Mouse (Mus musculus): ENCODE measurements around the gene Anapc15. TPM values are rescaled to one million over a fixed set of nuclear protein-coding genes. Genes with fewer than 3 reads are reported as not detected.

The Anapc15 gene
- polyA plus RNA-seq, 1 experiment from 2014 or later = 76.3 TPM

DNA sequence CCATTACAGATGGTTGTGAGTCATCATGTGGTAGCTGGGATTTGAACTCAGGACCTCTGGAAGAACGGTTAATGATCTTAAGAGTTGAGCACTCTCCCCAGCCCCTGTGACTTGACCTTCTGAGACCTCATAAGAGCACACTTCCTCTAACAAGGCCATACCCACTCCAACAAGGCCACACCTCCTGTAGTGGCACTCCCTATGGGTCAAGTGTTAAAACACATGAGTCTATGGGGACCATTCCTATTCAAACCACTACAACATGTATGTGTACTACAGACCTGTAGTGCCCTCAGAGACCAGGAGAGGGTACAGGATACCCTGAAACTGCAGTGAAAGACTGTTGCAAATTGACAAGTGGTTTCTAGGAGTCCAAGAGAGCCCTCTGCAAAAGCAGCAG, 15.6 kb upstream of the Anapc15 start:
- Histone ChIP-seq H3K4me1 (ENCODE audit: insufficient read depth, low read length) (no peaks in the 10 kb centered on the region), H3K27me3 (ENCODE audit: insufficient read depth, low read length) (no peaks in the 10 kb centered on the region), H3K27ac (ENCODE audit: low read length) (no peak overlapping the region), H3K9me3 (ENCODE audit: low read length) (no peaks in the 10 kb centered on the region), H3K36me3 (ENCODE audit: insufficient read depth, low read length) (no peaks in the 10 kb centered on the region), H3K4me2 (replicated peaks; ENCODE audit: low read depth, low read length) (no peak overlapping the region), H3K4me3 (ENCODE audit: low read length) (no peak overlapping the region), H3K9ac (replicated peaks; ENCODE audit: low read length) (no peak overlapping the region)
- no peak for ATAC-seq (ENCODE audit: low FRiP score, low TSS enrichment)
- 88% methylated on average over 1 of the region's 1 CpGs for WGBS

GRCm38 (mm10) chr7:101851689-101852088, 11.8 kb upstream of the Anapc15 start:
- ATAC-seq (ENCODE audit: low FRiP score, low TSS enrichment) = no peak
- Histone ChIP-seq H3K27ac (ENCODE audit: low read length) (no peak overlapping the region), H3K4me3 (ENCODE audit: low read length) (no peak overlapping the region), H3K4me2 (replicated peaks; ENCODE audit: low read depth, low read length) (no peak overlapping the region), H3K36me3 (ENCODE audit: insufficient read depth, low read length) (no peaks in the 10 kb centered on the region), H3K4me1 (ENCODE audit: insufficient read depth, low read length) (no peaks in the 10 kb centered on the region), H3K9ac (replicated peaks; ENCODE audit: low read length) (no peak overlapping the region), H3K27me3 (ENCODE audit: insufficient read depth, low read length) (no peaks in the 10 kb centered on the region), H3K9me3 (ENCODE audit: low read length) (no peaks in the 10 kb centered on the region)
- 70% methylated on average over 6 of the region's 6 CpGs for WGBS

DNA sequence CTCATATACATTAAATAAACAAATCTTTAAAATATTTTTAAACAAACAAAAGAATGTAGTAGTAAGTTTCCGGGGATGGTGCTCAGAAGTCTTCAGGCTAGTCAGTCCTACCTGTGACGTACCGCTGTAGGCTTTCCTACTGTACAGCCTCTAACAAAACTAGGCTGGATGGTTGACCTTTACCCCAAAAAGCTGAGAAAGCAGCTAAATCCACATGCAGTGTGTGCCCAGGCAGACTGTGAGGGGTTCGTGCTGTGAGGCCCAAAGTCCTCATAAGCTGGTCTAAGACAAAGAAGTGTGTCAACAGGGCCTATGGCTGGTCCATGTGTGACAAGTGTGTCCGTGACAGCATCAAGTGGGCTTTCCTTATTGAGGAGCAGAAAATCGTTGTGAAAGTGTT, 10.7 kb upstream of the Anapc15 start:
- H3K36me3 ChIP-seq (ENCODE audit: insufficient read depth, low read length) = no peaks in the 10 kb centered on the region
- no peak overlapping the region for H3K27ac ChIP-seq (ENCODE audit: low read length)
- no peak overlapping the region for H3K4me2 ChIP-seq (replicated peaks; ENCODE audit: low read depth, low read length)
- no peak for ATAC-seq (ENCODE audit: low FRiP score, low TSS enrichment)
- H3K9me3 ChIP-seq (ENCODE audit: low read length) = no peaks in the 10 kb centered on the region
- WGBS = 87% methylated on average over 6 of the region's 6 CpGs
- no peaks in the 10 kb centered on the region for H3K27me3 ChIP-seq (ENCODE audit: insufficient read depth, low read length)
- no peak overlapping the region for H3K4me3 ChIP-seq (ENCODE audit: low read length)
- H3K4me1 ChIP-seq (ENCODE audit: insufficient read depth, low read length) = no peaks in the 10 kb centered on the region
- no peak overlapping the region for H3K9ac ChIP-seq (replicated peaks; ENCODE audit: low read length)

GRCm38 (mm10) chr7:101853816-101854215, 9.7 kb upstream of the Anapc15 start:
- no peak overlapping the region for H3K4me2 ChIP-seq (replicated peaks; ENCODE audit: low read depth, low read length)
- no peak overlapping the region for H3K4me3 ChIP-seq (ENCODE audit: low read length)
- H3K27me3 ChIP-seq (ENCODE audit: insufficient read depth, low read length) = no peaks in the 10 kb centered on the region
- no peak overlapping the region for H3K27ac ChIP-seq (ENCODE audit: low read length)
- ATAC-seq (ENCODE audit: low FRiP score, low TSS enrichment) = no peak
- H3K9ac ChIP-seq (replicated peaks; ENCODE audit: low read length) = no peak overlapping the region
- no peaks in the 10 kb centered on the region for H3K36me3 ChIP-seq (ENCODE audit: insufficient read depth, low read length)
- H3K4me1 ChIP-seq (ENCODE audit: insufficient read depth, low read length) = no peaks in the 10 kb centered on the region
- 84% methylated on average over 2 of the region's 2 CpGs for WGBS
- H3K9me3 ChIP-seq (ENCODE audit: low read length) = no peaks in the 10 kb centered on the region

DNA sequence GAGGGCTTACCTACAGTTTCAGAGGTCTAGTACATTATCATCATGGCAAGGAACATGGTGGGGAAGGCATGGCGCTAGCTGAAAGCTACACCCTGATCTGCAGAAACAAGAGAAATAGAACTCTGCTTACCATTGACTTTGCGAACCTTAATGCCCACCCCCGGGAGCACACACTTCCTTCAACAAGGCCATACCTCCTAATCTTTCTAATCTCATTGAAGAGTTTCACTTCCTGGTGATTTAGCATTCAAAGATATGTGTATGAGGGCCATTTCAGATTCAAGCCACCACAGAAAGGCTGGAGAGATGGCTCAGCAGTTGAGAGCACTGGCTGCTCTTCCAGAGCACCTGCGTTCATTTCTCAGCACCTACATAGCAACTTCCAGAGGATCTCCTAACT, 6.4 kb upstream of the Anapc15 start, which contains the start of gene Folr2:
Folr2 (minus strand) TSS at position 101 of the 400 bp plus-strand sequence.
- Histone ChIP-seq H3K9me3 (ENCODE audit: low read length) (no peaks in the 10 kb centered on the region), H3K4me2 (replicated peaks; ENCODE audit: low read depth, low read length) (no peak within 1 kb of the TSS), H3K4me1 (ENCODE audit: insufficient read depth, low read length) (no peaks in the 10 kb centered on the region), H3K9ac (replicated peaks; ENCODE audit: low read length) (no peak within 1 kb of the TSS), H3K36me3 (ENCODE audit: insufficient read depth, low read length) (no peaks in the 10 kb centered on the region), H3K27me3 (ENCODE audit: insufficient read depth, low read length) (no peaks in the 10 kb centered on the region), H3K27ac (ENCODE audit: low read length) (no peak within 1 kb of the TSS), H3K4me3 (ENCODE audit: low read length) (no peak within 1 kb of the TSS)
- ATAC-seq (ENCODE audit: low FRiP score, low TSS enrichment) = no peak
- WGBS = 88% methylated on average over 4 of the region's 4 CpGs

DNA sequence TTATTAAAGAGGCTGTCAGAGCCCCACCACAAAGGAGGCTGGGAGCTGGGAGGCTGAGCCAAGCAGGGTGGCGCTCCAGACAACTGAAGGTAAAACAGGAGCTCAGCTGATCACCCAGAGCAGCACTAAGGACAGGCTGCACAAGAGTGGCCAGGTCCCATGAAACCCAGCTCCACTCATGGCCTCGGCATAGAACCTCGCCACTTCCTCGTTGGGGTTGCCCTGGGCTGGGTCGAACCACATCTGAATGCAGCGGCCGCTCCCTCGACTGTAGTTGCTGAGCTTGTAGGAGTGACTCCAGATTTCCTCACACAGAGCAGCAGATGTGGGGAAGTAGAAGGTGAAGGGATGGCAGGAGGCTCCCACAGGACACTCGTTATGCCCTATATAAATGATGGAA, 5.2 kb upstream of the Anapc15 start:
- Histone ChIP-seq H3K9ac (replicated peaks; ENCODE audit: low read length) (no peak overlapping the region), H3K27ac (ENCODE audit: low read length) (no peak overlapping the region), H3K27me3 (ENCODE audit: insufficient read depth, low read length) (no peaks in the 10 kb centered on the region), H3K4me3 (ENCODE audit: low read length) (no peak overlapping the region), H3K4me1 (ENCODE audit: insufficient read depth, low read length) (no peaks in the 10 kb centered on the region), H3K36me3 (ENCODE audit: insufficient read depth, low read length) (no peaks in the 10 kb centered on the region), H3K4me2 (replicated peaks; ENCODE audit: low read depth, low read length) (no peak overlapping the region), H3K9me3 (ENCODE audit: low read length) (no peaks in the 10 kb centered on the region)
- no peak for ATAC-seq (ENCODE audit: low FRiP score, low TSS enrichment)
- WGBS = 77% methylated on average over 9 of the region's 9 CpGs

DNA sequence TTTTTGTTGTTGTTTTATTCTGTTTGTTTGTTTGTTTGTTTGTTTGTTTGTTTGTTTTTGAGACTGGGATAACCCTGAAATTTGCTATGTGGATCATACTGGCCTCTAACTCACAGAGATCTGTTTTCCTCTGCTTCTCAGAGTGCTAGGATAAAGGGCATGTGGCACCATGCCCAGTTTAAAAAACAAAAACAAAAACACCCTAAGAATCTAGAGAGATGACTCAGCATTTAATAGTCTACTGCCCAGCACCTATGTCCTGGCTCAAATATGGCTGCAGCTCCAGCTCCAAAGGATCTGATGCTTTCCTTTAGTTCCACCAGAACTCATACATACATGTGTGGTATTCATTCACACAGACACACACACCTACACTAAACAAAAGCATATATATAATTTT, 2.5 kb upstream of the Anapc15 start:
- Histone ChIP-seq H3K4me2 (replicated peaks; ENCODE audit: low read depth, low read length) (no peak overlapping the region), H3K27ac (ENCODE audit: low read length) (no peak overlapping the region), H3K9me3 (ENCODE audit: low read length) (no peaks in the 10 kb centered on the region), H3K4me3 (ENCODE audit: low read length) (no peak overlapping the region), H3K27me3 (ENCODE audit: insufficient read depth, low read length) (no peaks in the 10 kb centered on the region), H3K4me1 (ENCODE audit: insufficient read depth, low read length) (no peaks in the 10 kb centered on the region), H3K36me3 (ENCODE audit: insufficient read depth, low read length) (no peaks in the 10 kb centered on the region), H3K9ac (replicated peaks; ENCODE audit: low read length) (no peak overlapping the region)
- no peak for ATAC-seq (ENCODE audit: low FRiP score, low TSS enrichment)

- Histone ChIP-seq H3K27ac (ENCODE audit: low read length) (no peak overlapping the region), H3K4me3 (ENCODE audit: low read length) (no peak overlapping the region), H3K4me2 (replicated peaks; ENCODE audit: low read depth, low read length) (no peak overlapping the region), H3K4me1 (ENCODE audit: insufficient read depth, low read length) (no peaks in the 10 kb centered on the region), H3K36me3 (ENCODE audit: insufficient read depth, low read length) (no peaks in the 10 kb centered on the region), H3K9ac (replicated peaks; ENCODE audit: low read length) (no peak overlapping the region), H3K27me3 (ENCODE audit: insufficient read depth, low read length) (no peaks in the 10 kb centered on the region), H3K9me3 (ENCODE audit: low read length) (no peaks in the 10 kb centered on the region)
- WGBS = 72% methylated on average over 3 of the region's 3 CpGs
- ATAC-seq (ENCODE audit: low FRiP score, low TSS enrichment) = no peak
Observed at GRCm38 (mm10) chr7:101862291-101862690, 1.2 kb upstream of the Anapc15 start.

- Histone ChIP-seq H3K27me3 (ENCODE audit: insufficient read depth, low read length) (no peaks in the 10 kb centered on the region), H3K36me3 (ENCODE audit: insufficient read depth, low read length) (no peaks in the 10 kb centered on the region), H3K9me3 (ENCODE audit: low read length) (no peaks in the 10 kb centered on the region), H3K4me2 (replicated peaks; ENCODE audit: low read depth, low read length) (no peak overlapping the region), H3K9ac (replicated peaks; ENCODE audit: low read length) (no peak overlapping the region), H3K4me3 (ENCODE audit: low read length) (no peak overlapping the region), H3K27ac (ENCODE audit: low read length) (no peak overlapping the region), H3K4me1 (ENCODE audit: insufficient read depth, low read length) (peaks cover 18% of the 10 kb centered on the region)
- 79% methylated on average over 11 of the region's 11 CpGs for WGBS
- ATAC-seq (ENCODE audit: low FRiP score, low TSS enrichment) = no peak
Observed at GRCm38 (mm10) chr7:101866491-101867265, 3.2 kb downstream of the Anapc15 start.

- H3K9ac ChIP-seq (replicated peaks; ENCODE audit: low read length) = no peak overlapping the region
- WGBS = 90% methylated on average over 4 of the region's 4 CpGs
- no peak overlapping the region for H3K27ac ChIP-seq (ENCODE audit: low read length)
- H3K4me2 ChIP-seq (replicated peaks; ENCODE audit: low read depth, low read length) = no peak overlapping the region
- H3K4me3 ChIP-seq (ENCODE audit: low read length) = no peak overlapping the region
- no peak for ATAC-seq (ENCODE audit: low FRiP score, low TSS enrichment)
- no peaks in the 10 kb centered on the region for H3K27me3 ChIP-seq (ENCODE audit: insufficient read depth, low read length)
- H3K36me3 ChIP-seq (ENCODE audit: insufficient read depth, low read length) = no peaks in the 10 kb centered on the region
- H3K4me1 ChIP-seq (ENCODE audit: insufficient read depth, low read length) = peaks cover 18% of the 10 kb centered on the region
- H3K9me3 ChIP-seq (ENCODE audit: low read length) = no peaks in the 10 kb centered on the region
Observed at GRCm38 (mm10) chr7:101867482-101867881, 4.0 kb downstream of the Anapc15 start.

All from kidney, embryonic 16.5 days (tissue).